In genomic region chr15:78855303-78855965, GRCm38 (mm10) we compare ENCODE assay signal across 25 mouse cellular contexts. TPM values are rescaled to one million over a fixed set of nuclear protein-coding genes. Genes with fewer than 3 reads are reported as not detected.
DNase-seq lines count a peak whose midpoint lies in the region; ATAC-seq lines count a peak whose summit lies in the region.
"Had no signal": no experiment of that assay in that cellular context is flagged by ENCODE, and none has a peak within 500 bp of the region (broad histone marks: within the 10 kb centered on the region; RNA-seq: fewer than 3 reads in every experiment).

Lgals2 (minus strand) TSS chr15:78855529.

- H3K4me1 ChIP-seq in liver, embryonic 16.5 days (ENCODE audit: control insufficient read depth, low read depth, low read length): peaks cover 18% of the 10 kb centered on the region
- H3K4me1 ChIP-seq in intestine, embryonic 16.5 days (ENCODE audit: control insufficient read depth, insufficient read depth, low read length): peaks cover 42% of the 10 kb centered on the region
- H3K4me1 ChIP-seq in stomach, embryonic 16.5 days (ENCODE audit: control insufficient read depth, insufficient read depth, low read length): peaks cover 21% of the 10 kb centered on the region
- H3K4me1 ChIP-seq: hindbrain, embryonic 15.5 days had no signal

- no peaks in the 10 kb centered on the region for H3K9me3 ChIP-seq in liver, embryonic 16.5 days (replicated peaks; ENCODE audit: control insufficient read depth, low read length)
- no peaks in the 10 kb centered on the region for H3K9me3 ChIP-seq in intestine, embryonic 16.5 days (ENCODE audit: control insufficient read depth, low read length)
- no peaks in the 10 kb centered on the region for H3K9me3 ChIP-seq in stomach, embryonic 16.5 days (replicated peaks; ENCODE audit: control insufficient read depth, low read length)
- H3K9me3 ChIP-seq: hindbrain, embryonic 15.5 days; limb, embryonic 10.5 days; midbrain, embryonic 15.5 days had no signal

- H3K9ac ChIP-seq in liver, embryonic 16.5 days (ENCODE audit: low read depth, low read length): no peak within 1 kb of the TSS
- peak within 1 kb of the TSS; percentile 60 for H3K9ac ChIP-seq in intestine, embryonic 16.5 days (ENCODE audit: low read depth, low read length)
- H3K9ac ChIP-seq in stomach, embryonic 16.5 days (ENCODE audit: low read length): no peak within 1 kb of the TSS
- H3K9ac ChIP-seq: hindbrain, embryonic 15.5 days; liver, embryonic 14.5 days; midbrain, embryonic 15.5 days had no signal

- WGBS in liver, embryonic 16.5 days (ENCODE audit: insufficient replicate concordance): 21% methylated on average over 8 of the region's 8 CpGs
- 42% methylated on average over 8 of the region's 8 CpGs for WGBS in intestine, embryonic 16.5 days
- WGBS in stomach, embryonic 16.5 days: 55% methylated on average over 8 of the region's 8 CpGs

- H3K4me2 ChIP-seq in liver, embryonic 16.5 days (ENCODE audit: low read depth, low read length): no peak within 1 kb of the TSS
- peak within 1 kb of the TSS; percentile 53 for H3K4me2 ChIP-seq in intestine, embryonic 16.5 days (ENCODE audit: low read depth, low read length)
- no peak within 1 kb of the TSS for H3K4me2 ChIP-seq in stomach, embryonic 16.5 days (ENCODE audit: low read depth, low read length)
- H3K4me2 ChIP-seq: hindbrain, embryonic 15.5 days; midbrain, embryonic 15.5 days had no signal

- no peak for ATAC-seq in liver, embryonic 16.5 days (ENCODE audit: low read depth)
- peak; percentile 49 for ATAC-seq in intestine, embryonic 16.5 days
- ATAC-seq in stomach, embryonic 16.5 days (ENCODE audit: insufficient read depth, low FRiP score): no peak
- ATAC-seq: activated CD4-positive, CD25-positive, alpha-beta regulatory T cell, adult 4 months; forebrain, embryonic 14.5 days; midbrain, embryonic 15.5 days had no signal

- H3K27me3 ChIP-seq in liver, embryonic 16.5 days (ENCODE audit: control insufficient read depth, insufficient read depth, low read depth, low read length): peaks cover 6% of the 10 kb centered on the region; the same call in 1 of the 2 replicates
- H3K27me3 ChIP-seq in intestine, embryonic 16.5 days (replicated peaks; ENCODE audit: control insufficient read depth, insufficient read depth, low read length): no peaks in the 10 kb centered on the region
- H3K27me3 ChIP-seq in stomach, embryonic 16.5 days (ENCODE audit: control insufficient read depth, insufficient read depth, low read length): no peaks in the 10 kb centered on the region
- H3K27me3 ChIP-seq: hindbrain, embryonic 15.5 days; midbrain, embryonic 15.5 days had no signal

- H3K4me3 ChIP-seq in liver, embryonic 16.5 days (ENCODE audit: low read depth, low read length): no peak within 1 kb of the TSS
- H3K4me3 ChIP-seq in intestine, embryonic 16.5 days (ENCODE audit: low read length): peak within 1 kb of the TSS; percentile 48
- no peak within 1 kb of the TSS for H3K4me3 ChIP-seq in stomach, embryonic 16.5 days (replicated peaks; ENCODE audit: low read length)
- H3K4me3 ChIP-seq: heart, adult 2 months; hindbrain, embryonic 15.5 days; limb, embryonic 10.5 days; midbrain, embryonic 15.5 days had no signal

- H3K36me3 ChIP-seq in liver, embryonic 16.5 days (ENCODE audit: control insufficient read depth, insufficient read depth): no peaks in the 10 kb centered on the region
- no peaks in the 10 kb centered on the region for H3K36me3 ChIP-seq in intestine, embryonic 16.5 days (ENCODE audit: control insufficient read depth, insufficient read depth, low read length)
- H3K36me3 ChIP-seq in stomach, embryonic 16.5 days (ENCODE audit: control insufficient read depth, insufficient read depth, low read length): no peaks in the 10 kb centered on the region
- H3K36me3 ChIP-seq: hindbrain, embryonic 15.5 days; limb, embryonic 10.5 days; midbrain, embryonic 15.5 days had no signal

- H3K27ac ChIP-seq in liver, embryonic 16.5 days (ENCODE audit: low read length): no peak within 1 kb of the TSS
- H3K27ac ChIP-seq in intestine, embryonic 16.5 days (ENCODE audit: low read length): peak within 1 kb of the TSS; percentile 80
- no peak within 1 kb of the TSS for H3K27ac ChIP-seq in stomach, embryonic 16.5 days (ENCODE audit: low read length)
- H3K27ac ChIP-seq: heart, adult 2 months; hindbrain, embryonic 15.5 days; limb, embryonic 10.5 days; liver, embryonic 14.5 days; midbrain, embryonic 15.5 days had no signal

- DNase-seq in liver: no peak
- peak; percentile 96 for DNase-seq in Muller cell, postnatal 12 days (ENCODE audit: inconsistent ontology term)
- DNase-seq in cerebellum, adult 11 months: no peak
- DNase-seq in cerebellum, adult 9-10 months: no peak
- DNase-seq in thymus, postnatal 4 days: no peak
- DNase-seq: adrenal gland, postnatal 36 days; cerebellum, adult 2 months; gastrocnemius, postnatal 25 days; heart, adult 2 months; heart, postnatal 36 days; kidney, adult 18-20 months; kidney, postnatal 14 days; layer of hippocampus, adult 9-11 months; lung, postnatal 14 days had no signal

RNA-seq across cellular contexts. Expression of gene Lgals2, which starts in this region (rescaled TPM):
- 9.1 and 15.8 TPM in 2 replicates for polyA plus RNA-seq in liver, embryonic 16.5 days (2015; fragmentation: Nextera tagmentation; extraction: Ambion mirVana)
- 1,298 and 1,309 TPM in 2 replicates for polyA plus RNA-seq in intestine, embryonic 16.5 days (2015; fragmentation: Nextera tagmentation; extraction: Ambion mirVana)
- 86.6 and 122 TPM in 2 replicates for polyA plus RNA-seq in stomach, embryonic 16.5 days (2015; fragmentation: Nextera tagmentation; extraction: Ambion mirVana)
- polyA plus RNA-seq: activated CD4-positive, CD25-positive, alpha-beta regulatory T cell, adult 4 months; embryonic facial prominence, embryonic 11.5 days; forebrain, embryonic 14.5 days; heart, embryonic 14.5 days; hindbrain, embryonic 15.5 days; limb, embryonic 10.5 days had no signal

Comparison
In these comparisons a context has a peak if more than half of its experiments do, and no peak if none do; other contexts are left out.
1. RNA of gene Lgals2 (polyA plus RNA-seq): 1,298 to 1,309 TPM in intestine, embryonic 16.5 days; 86.6 to 122 TPM in stomach, embryonic 16.5 days and 9.1 to 15.8 TPM in liver, embryonic 16.5 days; every median in the first group is over 10 times any median in the second.